Mouse (Mus musculus): ENCODE results near the gene Aldh3a1.
"Not testable (repeated sequence)": the region's sequence is repeated elsewhere in the genome, so short reads cannot be mapped to it uniquely, and the experiment has no call there.

Gene Aldh3a1

DNA sequence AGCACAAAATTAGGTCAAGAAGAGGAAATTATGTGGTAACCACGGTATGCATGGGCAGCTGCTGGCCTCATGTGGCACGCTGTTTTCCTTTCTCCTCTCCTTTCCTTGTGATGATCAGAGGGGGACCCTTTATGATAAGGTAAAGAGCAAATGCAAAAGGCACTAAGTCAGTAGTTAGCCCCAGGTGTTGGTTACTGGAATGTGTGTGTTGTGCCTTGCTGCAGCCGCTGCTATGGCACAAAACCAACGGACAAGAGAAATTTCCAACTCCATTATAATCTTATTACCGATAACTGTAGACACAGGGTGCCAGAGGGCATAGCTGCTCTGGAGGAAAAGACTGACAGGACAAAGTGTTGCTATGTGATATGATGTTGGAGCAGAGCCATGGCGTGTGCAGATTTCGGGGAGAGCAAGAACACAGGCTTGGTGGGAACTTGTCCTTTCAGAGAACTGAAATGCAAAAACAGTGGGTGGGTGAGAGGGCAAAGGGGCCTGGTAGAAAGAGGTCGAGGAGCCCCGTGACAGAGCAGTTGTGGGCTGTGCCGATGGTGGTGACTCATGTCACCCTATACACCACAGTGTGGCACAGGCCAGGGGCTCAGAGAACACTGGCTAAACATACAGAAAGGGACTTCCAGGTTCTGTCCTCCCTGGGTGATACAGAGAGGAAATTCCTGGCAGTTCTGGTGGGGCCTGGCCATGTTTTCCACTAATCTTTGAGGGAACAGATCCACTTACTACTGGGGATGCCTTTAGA is at the start of gene Aldh3a1:
Gene Aldh3a1 (plus strand): TSS at position 51 of the 760 bp plus-strand sequence.
- in situ Hi-C loops (cut with MboI; ENCODE audit: unreplicated experiment in 2 of 2) = no loop called here

GRCm38 (mm10) chr11:61158141-61158540 is 49.2 kb upstream of the Aldh3a1 start:
- in situ Hi-C loops (cut with MboI; ENCODE audit: unreplicated experiment in 2 of 2) = loop anchor here in 1 of 2 experiments (5.0 kb wide), 1 partner anchor 51 kb away; no protein-coding TSS in a partner anchor

GRCm38 (mm10) chr11:61159796-61160732 is 47.3 kb upstream of the Aldh3a1 start:
- in situ Hi-C loops (cut with MboI; ENCODE audit: unreplicated experiment in 2 of 2) = loop anchor here in 1 of 2 experiments (5.0 to 10.0 kb wide), 2 partner anchors 53 to 225 kb away; partner anchors contain the start of gene Map2k3

DNA sequence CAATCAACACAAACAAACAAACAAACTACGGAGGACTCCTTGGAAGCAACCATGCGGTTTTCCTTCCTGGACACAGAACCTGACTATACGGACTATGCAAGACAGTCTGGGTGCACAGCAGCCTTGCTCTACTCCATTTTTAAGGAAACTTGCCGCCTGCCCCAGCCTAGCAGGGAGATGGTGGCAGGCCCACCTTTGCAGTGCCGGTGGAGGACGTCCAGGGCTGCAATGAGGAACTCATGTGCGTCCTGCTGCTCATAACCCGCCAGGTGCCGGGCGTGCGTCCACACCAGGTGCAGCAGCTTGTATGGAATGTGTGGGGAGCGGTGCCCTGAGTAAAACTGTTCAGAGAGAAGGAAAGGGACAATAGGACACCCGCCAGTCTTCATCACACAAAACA is 46.2 kb upstream of the Aldh3a1 start:
- in situ Hi-C loops (cut with MboI; ENCODE audit: unreplicated experiment in 2 of 2) = loop anchor here in 1 of 2 experiments (10.0 kb wide), 1 partner anchor 226 kb away; the partner anchor contains the start of gene Map2k3

- in situ Hi-C loops (cut with MboI; ENCODE audit: unreplicated experiment in 2 of 2) = loop anchor here in 1 of 2 experiments (10.0 kb wide), 1 partner anchor 228 kb away; the partner anchor contains the start of gene Map2k3
These were observed 44.6 kb upstream of the Aldh3a1 start for GRCm38 (mm10) chr11:61162776-61163175.

GRCm38 (mm10) chr11:61163341-61163740 is 44.0 kb upstream of the Aldh3a1 start:
- in situ Hi-C loops (cut with MboI; ENCODE audit: unreplicated experiment in 2 of 2) = loop anchor here in 1 of 2 experiments (10.0 kb wide), 1 partner anchor 229 kb away; the partner anchor contains the start of gene Map2k3

GRCm38 (mm10) chr11:61164366-61164765 is 43.0 kb upstream of the Aldh3a1 start:
- in situ Hi-C loops (cut with MboI; ENCODE audit: unreplicated experiment in 2 of 2) = loop anchor here in 1 of 2 experiments (10.0 kb wide), 1 partner anchor 230 kb away; the partner anchor contains the start of gene Map2k3

- in situ Hi-C loops (cut with MboI; ENCODE audit: unreplicated experiment in 2 of 2) = loop anchor here in 1 of 2 experiments (10.0 kb wide), 1 partner anchor 230 kb away; the partner anchor contains the start of gene Map2k3
These were observed 42.5 kb upstream of the Aldh3a1 start for GRCm38 (mm10) chr11:61164881-61165280.

GRCm38 (mm10) chr11:61170184-61170583 is 37.2 kb upstream of the Aldh3a1 start:
- in situ Hi-C loops (cut with MboI; ENCODE audit: unreplicated experiment in 2 of 2) = no loop called here

GRCm38 (mm10) chr11:61173477-61173876 is 33.9 kb upstream of the Aldh3a1 start:
- in situ Hi-C loops (cut with MboI; ENCODE audit: unreplicated experiment in 2 of 2) = not testable (repeated sequence)

DNA sequence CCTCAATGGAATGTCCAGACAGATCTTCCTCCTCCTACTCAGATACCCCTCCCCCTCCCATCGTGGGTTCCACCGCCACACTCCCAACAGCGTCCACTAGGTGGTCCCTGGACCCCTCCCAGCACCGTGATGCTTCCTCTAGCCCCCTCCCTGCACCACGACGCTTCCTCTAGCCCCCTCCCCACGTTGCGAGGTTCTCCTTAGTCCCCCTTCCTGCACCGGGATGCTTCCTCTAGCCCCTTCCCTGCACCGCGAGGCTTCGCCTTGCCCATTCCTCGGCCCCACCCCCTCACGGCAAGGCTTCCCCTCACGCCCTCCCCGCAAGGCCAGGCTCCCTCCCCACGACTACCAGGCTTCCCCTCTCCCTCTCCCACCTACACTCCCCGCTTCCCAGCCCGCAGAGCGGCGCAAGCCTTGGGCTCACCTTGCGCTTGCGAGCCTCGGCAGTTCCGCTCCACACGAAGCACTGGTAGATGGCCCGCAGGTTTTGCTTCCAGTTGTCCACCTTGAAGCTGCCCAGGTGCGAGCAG is 33.0 kb upstream of the Aldh3a1 start:
- in situ Hi-C loops (cut with MboI; ENCODE audit: unreplicated experiment in 2 of 2) = no loop called here

DNA sequence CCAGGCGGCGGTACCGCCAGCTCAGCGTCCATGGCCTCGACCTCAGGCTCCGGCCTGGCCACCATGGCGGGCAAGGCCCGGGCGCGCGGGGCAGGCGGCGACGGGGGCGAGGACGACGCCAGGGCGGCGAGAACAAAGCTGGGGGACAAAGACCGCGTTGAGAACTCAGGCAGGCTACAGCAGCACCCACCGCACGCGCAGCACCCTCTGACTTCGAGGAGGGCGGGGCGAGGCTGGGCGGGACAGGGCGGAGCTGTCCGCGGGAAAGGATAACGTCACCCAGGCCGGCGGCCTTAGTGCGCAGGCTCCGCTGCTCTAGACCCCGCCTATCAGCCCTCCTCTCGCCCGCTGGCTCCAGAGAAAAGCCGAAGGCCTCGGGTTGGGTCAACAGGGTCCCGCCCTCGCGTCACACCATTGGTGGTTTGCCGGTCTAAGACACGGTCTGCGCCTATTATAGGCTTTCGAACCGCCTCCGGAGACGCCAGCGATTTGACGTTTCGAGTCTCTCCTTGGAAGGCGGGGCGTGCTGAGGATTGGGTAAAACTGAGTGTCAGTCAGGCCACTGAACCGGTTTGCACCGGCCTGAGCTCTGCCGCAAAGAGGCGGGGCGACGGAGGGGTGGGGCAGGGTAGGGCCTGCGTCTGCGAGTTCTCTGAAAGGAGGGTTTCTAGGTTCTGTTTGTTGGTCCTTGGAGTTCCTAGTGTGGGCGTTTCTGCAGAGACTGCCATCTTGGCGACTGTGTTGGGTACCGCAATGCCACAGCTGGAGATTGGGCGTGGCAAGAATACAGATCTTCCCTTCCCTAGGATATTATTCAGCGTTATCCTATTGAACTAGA is 32.3 kb upstream of the Aldh3a1 start, which contains the start of gene Usp22:
Gene Usp22 (minus strand): TSS at position 235 of the 838 bp plus-strand sequence.
- in situ Hi-C loops (cut with MboI; ENCODE audit: unreplicated experiment in 2 of 2) = no loop called here

DNA sequence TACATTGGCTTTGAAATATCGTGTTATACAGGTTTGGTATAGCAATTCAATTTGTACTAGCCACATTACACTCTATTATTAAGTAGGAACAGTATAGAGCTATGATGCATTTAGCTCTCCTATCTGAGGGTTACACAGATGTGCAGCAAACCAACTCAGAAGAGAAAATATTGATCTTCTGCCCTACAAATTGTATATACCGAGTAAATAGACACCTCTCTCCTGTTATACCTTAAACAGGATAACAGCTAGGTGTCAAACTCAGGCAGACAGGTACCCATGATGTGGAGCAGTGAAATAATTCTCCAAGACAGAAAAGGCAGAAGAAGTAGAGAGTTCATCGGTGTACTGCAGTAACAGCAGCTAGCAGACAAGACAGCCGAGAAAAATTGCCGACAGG is 31.6 kb upstream of the Aldh3a1 start:
- in situ Hi-C loops (cut with MboI; ENCODE audit: unreplicated experiment in 2 of 2) = no loop called here

DNA sequence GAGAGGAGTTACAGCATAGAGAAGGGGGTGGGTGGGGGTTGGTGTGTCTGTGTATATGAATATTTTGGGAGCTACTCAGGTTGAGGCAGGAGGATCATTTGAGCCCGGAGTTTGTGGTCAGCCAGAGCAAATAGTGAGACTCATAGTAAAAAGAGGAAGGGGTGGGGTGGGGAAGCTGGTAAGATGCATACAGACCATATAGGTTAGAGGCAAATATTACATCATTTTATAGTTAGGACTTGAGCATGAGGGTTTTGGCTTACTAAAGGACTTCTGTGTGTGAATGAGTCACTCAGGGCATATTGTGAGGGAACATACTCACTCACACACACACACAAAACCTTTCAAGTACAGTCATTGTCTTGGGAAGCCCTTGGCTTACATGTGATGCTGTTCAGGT is 31.0 kb upstream of the Aldh3a1 start:
- in situ Hi-C loops (cut with MboI; ENCODE audit: unreplicated experiment in 2 of 2) = no loop called here

DNA sequence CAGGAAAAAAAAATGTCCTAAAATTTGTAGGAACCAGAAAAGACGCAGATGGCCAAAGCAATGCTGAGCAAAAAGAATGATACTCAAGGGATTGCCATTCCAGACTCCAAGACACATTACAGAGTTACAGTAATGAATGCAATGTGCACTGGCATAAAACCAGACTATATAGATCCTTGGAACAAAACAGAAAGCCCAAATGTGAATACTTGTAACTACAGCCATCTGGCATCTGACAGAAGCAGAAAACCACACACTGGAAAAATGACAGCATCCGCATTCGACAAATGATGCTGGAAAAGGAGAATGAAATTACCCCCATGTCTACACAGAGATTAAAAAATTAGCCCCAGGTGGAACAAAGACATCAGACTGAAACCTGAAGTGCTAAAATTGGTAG is 27.0 kb upstream of the Aldh3a1 start:
- in situ Hi-C loops (cut with MboI; ENCODE audit: unreplicated experiment in 2 of 2) = no loop called here

GRCm38 (mm10) chr11:61181624-61182023 is 25.7 kb upstream of the Aldh3a1 start:
- in situ Hi-C loops (cut with MboI; ENCODE audit: unreplicated experiment in 2 of 2) = no loop called here

DNA sequence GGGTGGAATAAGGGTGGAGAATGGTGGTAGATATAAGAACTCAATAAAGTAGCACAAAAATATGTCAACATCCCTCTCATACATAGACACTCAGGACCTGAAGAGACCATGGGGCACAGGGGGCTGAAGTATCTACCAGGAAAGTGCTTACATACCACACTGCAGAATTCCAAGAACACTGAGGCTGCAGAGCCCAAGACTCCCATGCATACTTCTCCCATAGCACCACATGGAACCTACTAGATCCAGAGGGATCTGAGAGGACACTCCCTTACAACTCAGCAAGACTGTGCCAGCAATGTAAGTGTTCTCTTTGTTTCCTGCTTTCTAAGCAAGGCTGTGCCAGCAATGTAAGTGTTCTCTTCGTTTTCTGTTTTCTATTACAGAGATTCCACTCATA is 23.5 kb upstream of the Aldh3a1 start:
- in situ Hi-C loops (cut with MboI; ENCODE audit: unreplicated experiment in 2 of 2) = no loop called here

DNA sequence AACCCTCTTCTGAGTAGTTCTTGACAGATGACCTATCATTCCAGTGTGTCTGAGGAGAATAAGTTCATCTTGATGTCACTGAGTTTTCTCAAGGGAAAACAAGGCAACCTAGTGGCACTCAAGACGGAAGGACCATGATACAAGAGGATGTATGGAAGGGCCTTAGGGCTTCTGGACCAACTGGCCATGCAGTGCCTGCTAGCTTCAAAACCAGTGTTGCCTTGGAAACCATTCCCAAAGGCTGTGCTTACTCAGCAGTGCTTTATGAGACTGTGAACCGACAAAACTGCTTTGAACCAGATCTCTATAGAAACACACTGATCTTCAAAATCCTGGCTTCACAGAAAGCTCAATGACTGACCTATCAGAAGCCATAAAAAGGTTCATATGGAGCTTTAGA is 16.6 kb upstream of the Aldh3a1 start:
- in situ Hi-C loops (cut with MboI; ENCODE audit: unreplicated experiment in 2 of 2) = loop anchor here (5.0 to 10.0 kb wide), 6 partner anchors 217 to 527 kb away; partner anchors contain the start of genes B9d1 (in 1 of the 2) and Mapk7 (in 1 of the 2)

- in situ Hi-C loops (cut with MboI; ENCODE audit: unreplicated experiment in 2 of 2) = loop anchor here (5.0 to 10.0 kb wide), 6 partner anchors 215 to 525 kb away; partner anchors contain the start of genes B9d1 (in 1 of the 2) and Mapk7 (in 1 of the 2)
These were observed 15.2 kb upstream of the Aldh3a1 start for GRCm38 (mm10) chr11:61192123-61192522.

Measured in v-Abl transformed pro-B cells (cell line).